Mouse (Mus musculus): ENCODE data around the gene Pfas.
"Not testable (repeated sequence)": the region's sequence is repeated elsewhere in the genome, so short reads cannot be mapped to it uniquely, and the experiment has no call there.

Pfas gene

GRCm38 (mm10) chr11:68967337-68968282, 40.6 kb downstream of the Pfas start, which contains the start of gene Slc25a35:
Gene Slc25a35 (plus strand): TSS chr11:68968131.
- DNase-seq = peak; percentile 93 to 96

GRCm38 (mm10) chr11:68966554-68966953, 41.7 kb downstream of the Pfas start:
- DNase-seq = no peak

GRCm38 (mm10) chr11:68965845-68966244, 42.4 kb downstream of the Pfas start:
- peak; percentile 85 to 91 for DNase-seq

- no peak for DNase-seq
These were observed 43.2 kb downstream of the Pfas start for GRCm38 (mm10) chr11:68965050-68965449.

GRCm38 (mm10) chr11:68963405-68963804, 44.9 kb downstream of the Pfas start:
- DNase-seq = no peak

- not testable (repeated sequence) for DNase-seq
These were observed 46.1 kb downstream of the Pfas start for GRCm38 (mm10) chr11:68962159-68962558.

- no peak for DNase-seq
These were observed 46.7 kb downstream of the Pfas start for GRCm38 (mm10) chr11:68961596-68961995.

GRCm38 (mm10) chr11:68957971-68958370, 50.3 kb downstream of the Pfas start:
- no peak for DNase-seq

- DNase-seq = no peak
These were observed 51.0 kb downstream of the Pfas start, which contains the start of gene Arhgef15 for GRCm38 (mm10) chr11:68957308-68957707. Gene Arhgef15 (minus strand): TSS chr11:68957480.

- DNase-seq = no peak
These were observed 51.6 kb downstream of the Pfas start for GRCm38 (mm10) chr11:68956697-68957096.

GRCm38 (mm10) chr11:68956107-68956506, 52.2 kb downstream of the Pfas start:
- no peak for DNase-seq

GRCm38 (mm10) chr11:68955473-68955872, 52.8 kb downstream of the Pfas start:
- DNase-seq = no peak

GRCm38 (mm10) chr11:68954408-68954807, 53.9 kb downstream of the Pfas start:
- DNase-seq = no peak

GRCm38 (mm10) chr11:68953903-68954302, 54.4 kb downstream of the Pfas start:
- no peak for DNase-seq

- peak; percentile 71 to 78 for DNase-seq
These were observed 60.7 kb downstream of the Pfas start for GRCm38 (mm10) chr11:68947542-68947993.

GRCm38 (mm10) chr11:68946806-68947440, 61.3 kb downstream of the Pfas start:
- DNase-seq = peak; percentile 44 to 51

GRCm38 (mm10) chr11:68946001-68946400, 62.3 kb downstream of the Pfas start:
- no peak for DNase-seq

GRCm38 (mm10) chr11:68945245-68945644, 63.0 kb downstream of the Pfas start:
- no peak for DNase-seq

GRCm38 (mm10) chr11:68942731-68943130, 65.5 kb downstream of the Pfas start:
- no peak for DNase-seq

- no peak for DNase-seq
These were observed 67.7 kb downstream of the Pfas start for GRCm38 (mm10) chr11:68940516-68940915.

- peak; percentile 91 to 92 for DNase-seq
These were observed 68.6 kb downstream of the Pfas start for GRCm38 (mm10) chr11:68939451-68940304.

GRCm38 (mm10) chr11:68936951-68937350, 71.3 kb downstream of the Pfas start:
- DNase-seq = not testable (repeated sequence)
